Mouse (Mus musculus): ENCODE data around the gene Arhgdia.

Gene Arhgdia

DNA sequence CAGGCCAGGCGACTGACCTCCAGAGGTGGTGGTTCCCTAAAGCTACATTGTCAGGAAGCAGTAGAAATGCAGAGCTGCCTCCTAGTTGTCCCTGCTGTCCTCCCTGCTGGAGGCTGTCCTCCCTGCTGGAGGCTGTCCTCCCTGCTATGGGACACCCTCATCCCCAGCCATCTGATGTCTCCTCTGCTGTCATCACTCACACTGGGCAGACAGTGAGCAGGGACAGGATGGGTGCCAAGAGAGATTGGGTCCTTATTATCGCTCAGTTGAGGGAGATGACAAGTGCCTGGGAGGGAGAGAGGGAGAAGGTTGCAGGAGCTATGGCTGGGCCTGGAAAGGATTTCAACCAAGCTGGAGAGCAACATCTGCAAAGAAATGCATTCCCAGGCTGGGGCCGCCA, 46.3 kb downstream of the Arhgdia start:
- TF ChIP-seq POU5F1 (IDR thresholded peaks at IDR 0.05; ENCODE audit: borderline replicate concordance, low read length) (no peak), NANOG (IDR thresholded peaks at IDR 0.05; ENCODE audit: borderline replicate concordance, low read length) (no peak), CTCF (conservative IDR thresholded peaks at IDR 0.05; ENCODE audit: low read length) (no peak)
- no peaks in the 10 kb centered on the region for H3K9me3 ChIP-seq (ENCODE audit: low read length)
- peaks cover 29% of the 10 kb centered on the region for H3K4me1 ChIP-seq (replicated peaks; ENCODE audit: low read depth, low read length)
- no peaks in the 10 kb centered on the region for H3K36me3 ChIP-seq (ENCODE audit: insufficient read depth, low read length)
- H3K27me3 ChIP-seq (ENCODE audit: insufficient read depth, low read length) = peaks cover 80% of the 10 kb centered on the region
- H3K4me3 ChIP-seq (replicated peaks; ENCODE audit: low read length) = no peak overlapping the region

DNA sequence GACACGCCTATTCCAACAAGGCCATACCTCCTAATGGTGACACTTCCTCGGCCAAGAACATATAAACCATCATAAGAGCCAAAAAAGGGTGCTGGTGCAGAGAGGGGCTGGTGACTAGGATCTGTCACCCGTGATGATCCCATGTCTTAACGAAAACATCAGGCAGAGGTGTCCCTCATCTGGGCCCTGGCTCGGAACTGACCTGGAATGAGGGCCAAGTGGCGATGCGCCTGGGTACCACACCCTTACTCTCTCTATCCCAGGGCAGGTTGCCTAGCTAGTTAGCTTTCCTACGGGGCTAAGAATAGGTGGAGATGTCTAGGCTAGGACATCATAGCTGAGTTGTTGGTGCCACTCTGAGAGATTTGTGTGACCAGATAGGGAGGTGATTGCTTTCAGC, 47.3 kb downstream of the Arhgdia start:
- no peaks in the 10 kb centered on the region for H3K9me3 ChIP-seq (ENCODE audit: low read length)
- H3K4me3 ChIP-seq (replicated peaks; ENCODE audit: low read length) = no peak overlapping the region
- TF ChIP-seq POU5F1 (IDR thresholded peaks at IDR 0.05; ENCODE audit: borderline replicate concordance, low read length) = no peak
- TF ChIP-seq NANOG (IDR thresholded peaks at IDR 0.05; ENCODE audit: borderline replicate concordance, low read length) = no peak
- TF ChIP-seq CTCF (conservative IDR thresholded peaks at IDR 0.05; ENCODE audit: low read length) = no peak
- peaks cover 23% of the 10 kb centered on the region for H3K4me1 ChIP-seq (replicated peaks; ENCODE audit: low read depth, low read length)
- no peaks in the 10 kb centered on the region for H3K36me3 ChIP-seq (ENCODE audit: insufficient read depth, low read length)
- H3K27me3 ChIP-seq (ENCODE audit: insufficient read depth, low read length) = peaks cover 91% of the 10 kb centered on the region

DNA sequence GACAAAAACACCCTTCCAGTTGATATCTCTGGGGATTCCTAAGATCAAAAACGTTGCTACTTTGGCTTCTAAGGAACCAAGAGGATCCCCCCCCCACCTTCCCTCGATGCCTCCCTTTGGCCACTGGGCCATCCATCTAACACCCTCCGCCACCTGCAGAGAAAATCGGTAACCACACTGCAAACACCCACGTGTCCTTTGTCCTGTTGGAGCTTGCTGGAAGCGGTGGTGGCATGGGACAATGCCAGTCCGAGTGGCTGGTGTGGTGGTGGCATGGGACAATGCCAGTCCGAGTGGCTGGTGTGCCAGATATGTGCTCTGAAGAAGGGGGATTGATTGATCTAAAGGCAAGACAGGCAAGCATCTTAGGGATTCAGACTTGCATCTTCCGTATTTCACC, 49.8 kb downstream of the Arhgdia start:
- Histone ChIP-seq H3K27me3 (ENCODE audit: insufficient read depth, low read length) (peaks cover 86% of the 10 kb centered on the region), H3K4me3 (replicated peaks; ENCODE audit: low read length) (no peak overlapping the region), H3K36me3 (ENCODE audit: insufficient read depth, low read length) (no peaks in the 10 kb centered on the region), H3K4me1 (replicated peaks; ENCODE audit: low read depth, low read length) (peaks cover 17% of the 10 kb centered on the region), H3K9me3 (ENCODE audit: low read length) (no peaks in the 10 kb centered on the region)
- TF ChIP-seq POU5F1 (IDR thresholded peaks at IDR 0.05; ENCODE audit: borderline replicate concordance, low read length) (no peak), NANOG (IDR thresholded peaks at IDR 0.05; ENCODE audit: borderline replicate concordance, low read length) (no peak), CTCF (conservative IDR thresholded peaks at IDR 0.05; ENCODE audit: low read length) (no peak)

DNA sequence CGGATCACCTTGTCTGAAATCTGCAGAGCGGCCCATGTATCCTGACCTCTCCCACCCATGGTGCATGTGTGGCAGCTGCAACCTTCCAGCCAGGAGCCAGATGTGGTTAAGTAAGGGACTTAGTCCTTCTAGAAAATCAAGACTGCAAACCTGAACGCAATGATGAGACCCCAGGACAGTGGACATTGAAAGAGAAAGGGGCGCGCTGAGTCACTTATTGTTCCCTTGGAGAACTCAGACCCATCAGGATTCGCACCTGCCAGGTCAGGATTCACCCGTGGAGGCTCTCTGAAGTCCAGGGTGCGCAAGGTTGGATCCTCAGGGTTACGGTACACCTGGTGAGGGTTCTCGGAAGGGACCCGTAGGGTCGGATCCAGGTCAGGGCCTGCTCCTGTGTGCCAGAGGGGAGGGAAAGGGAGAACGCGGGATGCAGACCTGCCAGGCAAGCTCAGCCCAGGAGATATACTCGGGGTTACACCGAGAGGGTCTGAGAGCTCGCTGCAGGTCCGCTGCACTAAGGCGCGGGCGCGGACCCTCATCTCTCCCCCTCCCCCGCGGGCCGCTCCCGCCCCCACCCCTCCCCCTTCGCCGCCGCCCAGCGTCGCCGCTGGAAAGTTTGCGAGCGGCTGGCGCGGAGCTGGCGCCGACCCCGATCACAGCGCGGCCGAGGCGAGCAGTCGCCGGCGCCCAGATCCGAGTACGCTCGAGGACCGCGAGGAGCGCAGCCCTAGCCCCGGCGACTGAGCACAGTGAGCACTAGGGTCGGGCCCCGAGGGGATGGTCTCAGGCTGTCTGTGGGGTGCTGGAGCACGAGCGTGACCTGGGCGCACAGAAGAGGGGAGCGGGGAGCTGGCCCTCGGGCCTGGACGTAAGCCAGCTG, 51.1 kb downstream of the Arhgdia start, which contains the start of gene Gcgr:
Gene Gcgr (plus strand): TSS at position 615 of the 880 bp plus-strand sequence.
- Histone ChIP-seq H3K9me3 (ENCODE audit: low read length) (no peaks in the 10 kb centered on the region), H3K27me3 (ENCODE audit: insufficient read depth, low read length) (peaks cover 76% of the 10 kb centered on the region), H3K36me3 (ENCODE audit: insufficient read depth, low read length) (no peaks in the 10 kb centered on the region), H3K4me1 (replicated peaks; ENCODE audit: low read depth, low read length) (peaks cover 17% of the 10 kb centered on the region), H3K4me3 (replicated peaks; ENCODE audit: low read length) (peak within 1 kb of the TSS; percentile 75)
- TF ChIP-seq NANOG (IDR thresholded peaks at IDR 0.05; ENCODE audit: borderline replicate concordance, low read length) (no peak), CTCF (conservative IDR thresholded peaks at IDR 0.05; ENCODE audit: low read length) (no peak), POU5F1 (IDR thresholded peaks at IDR 0.05; ENCODE audit: borderline replicate concordance, low read length) (no peak)

- no peak overlapping the region for H3K4me3 ChIP-seq (replicated peaks; ENCODE audit: low read length)
- no peaks in the 10 kb centered on the region for H3K36me3 ChIP-seq (ENCODE audit: insufficient read depth, low read length)
- peaks cover 17% of the 10 kb centered on the region for H3K4me1 ChIP-seq (replicated peaks; ENCODE audit: low read depth, low read length)
- peaks cover 62% of the 10 kb centered on the region for H3K27me3 ChIP-seq (ENCODE audit: insufficient read depth, low read length)
- no peak for TF ChIP-seq NANOG (IDR thresholded peaks at IDR 0.05; ENCODE audit: borderline replicate concordance, low read length)
- no peak for TF ChIP-seq POU5F1 (IDR thresholded peaks at IDR 0.05; ENCODE audit: borderline replicate concordance, low read length)
- TF ChIP-seq CTCF (conservative IDR thresholded peaks at IDR 0.05; ENCODE audit: low read length) = no peak
- no peaks in the 10 kb centered on the region for H3K9me3 ChIP-seq (ENCODE audit: low read length)
These were observed 52.5 kb downstream of the Arhgdia start for GRCm38 (mm10) chr11:120528903-120529302.
